Mouse (Mus musculus) liver, adult (tissue): ENCODE results near the gene Tmem151a.

Experiments used
- GATA4 ChIP-seq: IDR thresholded peaks from 2 replicates; pipeline ENCODE4 v1.6.1; 2014; ENCODE audit warnings: mild to moderate bottlenecking, low read length; ENCODE audit not compliant: insufficient replicate concordance

Tmem151a gene

GRCm38 (mm10) chr19:5040862-5041523 lies 44.3 kb downstream of the Tmem151a start, which contains the start of gene Brms1:
Gene Brms1, plus strand, starts transcription at chr19:5041354.
- no peak; the same call in 1 of the 2 replicates for TF ChIP-seq GATA4

- TF ChIP-seq GATA4, result no peak
Measured at GRCm38 (mm10) chr19:5039301-5040114, 45.8 kb downstream of the Tmem151a start.

GRCm38 (mm10) chr19:5038709-5039156 lies 46.6 kb downstream of the Tmem151a start, which contains the start of the genes B4gat1 and AC124502.3:
Gene B4gat1, plus strand, starts transcription at chr19:5038826.
Gene AC124502.3, plus strand, starts transcription at chr19:5038891.
- no peak for TF ChIP-seq GATA4

GRCm38 (mm10) chr19:5037678-5038571 lies 47.4 kb downstream of the Tmem151a start:
- TF ChIP-seq GATA4, result no peak

GRCm38 (mm10) chr19:5036577-5036976 lies 48.8 kb downstream of the Tmem151a start:
- no peak for TF ChIP-seq GATA4

GRCm38 (mm10) chr19:5032686-5033085 lies 52.6 kb downstream of the Tmem151a start:
- no peak for TF ChIP-seq GATA4

- TF ChIP-seq GATA4, result no peak
Measured at GRCm38 (mm10) chr19:5026111-5026510, 59.2 kb downstream of the Tmem151a start.

- no peak for TF ChIP-seq GATA4
Measured at GRCm38 (mm10) chr19:5023621-5024479, 61.5 kb downstream of the Tmem151a start, which contains the start of gene Slc29a2. Gene Slc29a2, plus strand, starts transcription at chr19:5023860.

- no peak for TF ChIP-seq GATA4
Measured at GRCm38 (mm10) chr19:5021416-5021815, 63.9 kb downstream of the Tmem151a start.
